Mouse (Mus musculus) lung, embryonic 16.5 days (tissue): ENCODE results near the gene Fam124a. TPM values are rescaled to one million over a fixed set of nuclear protein-coding genes. Genes with fewer than 3 reads are reported as not detected.

Experiments used
- ATAC-seq: fragments of 200-750 bp; cut with Nextera tagmentation; 2 replicates; pipeline ENCODE4 v1.8.0; 2017; ENCODE audit warnings: low read depth, mild to moderate bottlenecking, moderate library complexity
- H3K27ac ChIP-seq: fragments of 300-500 bp; sonication (generic); 2 replicates; pipeline ENCODE4 v1.5.1; 2014; ENCODE audit warnings: mild to moderate bottlenecking, control low read depth, low read length
- H3K27me3 ChIP-seq: fragments of 300-500 bp; sonication (generic); 2 replicates; pipeline ENCODE4 v1.6.1; 2014; ENCODE audit warnings: low read depth, low read length, mixed read lengths; ENCODE audit not compliant: control insufficient read depth, insufficient read depth
- H3K36me3 ChIP-seq: fragments of 300-500 bp; sonication (generic); 2 replicates; pipeline ENCODE4 v1.6.1; 2014; ENCODE audit warnings: low read length; ENCODE audit not compliant: control insufficient read depth, insufficient read depth
- H3K4me1 ChIP-seq: fragments of 300-500 bp; sonication (generic); replicated peaks from 2 replicates; pipeline ENCODE4 v1.6.1; 2014; ENCODE audit warnings: low read length, mixed read lengths; ENCODE audit not compliant: control insufficient read depth, insufficient read depth
- H3K4me2 ChIP-seq: fragments of 300-500 bp; sonication (generic); 2 replicates; pipeline ENCODE4 v1.6.1; 2014; ENCODE audit warnings: low read depth, low read length, control low read depth
- H3K4me3 ChIP-seq: fragments of 300-500 bp; sonication (generic); 2 replicates; pipeline ENCODE4 v1.5.1; 2014; ENCODE audit warnings: mild to moderate bottlenecking, low read length, control low read depth
- H3K9ac ChIP-seq: fragments of 300-500 bp; sonication (generic); 2 replicates; pipeline ENCODE4 v1.6.1; 2014; ENCODE audit warnings: low read length, control low read depth
- H3K9me3 ChIP-seq: fragments of 300-500 bp; sonication (generic); 2 replicates; pipeline ENCODE4 v1.6.1; 2016; ENCODE audit warnings: low read length; ENCODE audit not compliant: control insufficient read depth
- WGBS: fragments of 180-500 bp; shearing (Covaris S2); extraction: QIAGEN DNeasy Blood & Tissue Kit; methylation state at CpG from one replicate; pipeline ENCODE4 v1.1.7; 2014; 5-methylcytosine and 5-hydroxymethylcytosine counted together
- polyA plus RNA-seq: library from polyadenylated mRNA; unstranded; fragments of >200 nt; fragmentation: Nextera tagmentation; extraction: Ambion mirVana; gene quantifications from 2 replicates; pipeline ENCODE4 v1.2.1, GENCODE M21; 2015

Gene Fam124a
- polyA plus RNA-seq, result 5.9 and 7.3 TPM in 2 replicates

DNA sequence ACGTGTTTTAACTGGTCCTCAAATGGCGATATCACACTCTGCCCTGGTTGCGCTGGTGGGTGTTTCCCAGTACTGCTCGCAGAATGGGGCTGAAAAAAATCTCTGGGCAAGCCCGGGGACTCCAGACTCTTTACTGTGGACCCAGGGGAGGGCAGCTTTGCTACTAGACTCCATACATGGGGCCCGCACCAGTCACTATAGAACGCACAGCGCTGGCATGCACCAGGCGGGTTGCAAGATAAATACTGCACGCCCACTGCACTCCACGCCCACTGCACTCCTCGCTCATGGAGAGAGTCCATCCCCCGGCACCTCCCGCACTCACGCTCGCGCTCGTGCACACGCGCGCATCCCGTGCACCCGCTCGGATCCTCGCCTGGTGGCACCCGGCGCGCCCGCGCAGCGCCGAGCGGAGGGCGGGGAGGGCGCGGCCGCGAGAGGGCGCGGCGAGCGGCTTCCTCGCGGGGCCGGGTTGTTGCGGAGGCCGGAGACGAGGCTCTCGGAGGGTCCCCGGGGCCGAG lies at the start of gene Fam124a:
TSS of gene Fam124a (plus strand) at position 429 of the 521 bp plus-strand sequence.
- Histone ChIP-seq H3K9ac (peak within 1 kb of the TSS; percentile 75), H3K4me3 (peak within 1 kb of the TSS; percentile 70), H3K9me3 (no peaks in the 10 kb centered on the region), H3K27ac (no peak within 1 kb of the TSS), H3K27me3 (peaks cover 8% of the 10 kb centered on the region; the same call in 1 of the 2 replicates), H3K36me3 (no peaks in the 10 kb centered on the region), H3K4me2 (peak within 1 kb of the TSS; percentile 96), H3K4me1 (peaks cover 10% of the 10 kb centered on the region)
- ATAC-seq, result peak; percentile 91
- under 1% methylated on average over 40 of the region's 51 CpGs for WGBS

- no peaks in the 10 kb centered on the region for H3K27me3 ChIP-seq
- no peak overlapping the region for H3K9ac ChIP-seq
- no peak overlapping the region for H3K4me2 ChIP-seq
- H3K4me3 ChIP-seq, result no peak overlapping the region
- H3K36me3 ChIP-seq, result no peaks in the 10 kb centered on the region
- ATAC-seq, result no peak
- WGBS, result 78% methylated on average over 3 of the region's 3 CpGs
- no peak overlapping the region for H3K27ac ChIP-seq
- H3K4me1 ChIP-seq, result no peaks in the 10 kb centered on the region
- no peaks in the 10 kb centered on the region for H3K9me3 ChIP-seq
Observed at GRCm38 (mm10) chr14:62506261-62506660, 49.3 kb upstream of the Fam124a start.

GRCm38 (mm10) chr14:62509350-62509749 lies 46.2 kb upstream of the Fam124a start:
- WGBS, result 46% methylated on average over 3 of the region's 3 CpGs
- no peaks in the 10 kb centered on the region for H3K36me3 ChIP-seq
- no peak overlapping the region for H3K4me2 ChIP-seq
- no peaks in the 10 kb centered on the region for H3K9me3 ChIP-seq
- H3K4me3 ChIP-seq, result no peak overlapping the region
- no peak overlapping the region for H3K9ac ChIP-seq
- H3K27me3 ChIP-seq, result no peaks in the 10 kb centered on the region
- no peaks in the 10 kb centered on the region for H3K4me1 ChIP-seq
- H3K27ac ChIP-seq, result no peak overlapping the region
- no peak for ATAC-seq

GRCm38 (mm10) chr14:62512845-62513244 lies 42.7 kb upstream of the Fam124a start:
- H3K4me1 ChIP-seq, result no peaks in the 10 kb centered on the region
- 38% methylated on average over 1 of the region's 1 CpGs for WGBS
- H3K27me3 ChIP-seq, result no peaks in the 10 kb centered on the region
- no peak for ATAC-seq
- no peak overlapping the region for H3K9ac ChIP-seq
- H3K4me2 ChIP-seq, result no peak overlapping the region
- no peak overlapping the region for H3K4me3 ChIP-seq
- H3K27ac ChIP-seq, result no peak overlapping the region
- H3K9me3 ChIP-seq, result no peaks in the 10 kb centered on the region
- no peaks in the 10 kb centered on the region for H3K36me3 ChIP-seq

DNA sequence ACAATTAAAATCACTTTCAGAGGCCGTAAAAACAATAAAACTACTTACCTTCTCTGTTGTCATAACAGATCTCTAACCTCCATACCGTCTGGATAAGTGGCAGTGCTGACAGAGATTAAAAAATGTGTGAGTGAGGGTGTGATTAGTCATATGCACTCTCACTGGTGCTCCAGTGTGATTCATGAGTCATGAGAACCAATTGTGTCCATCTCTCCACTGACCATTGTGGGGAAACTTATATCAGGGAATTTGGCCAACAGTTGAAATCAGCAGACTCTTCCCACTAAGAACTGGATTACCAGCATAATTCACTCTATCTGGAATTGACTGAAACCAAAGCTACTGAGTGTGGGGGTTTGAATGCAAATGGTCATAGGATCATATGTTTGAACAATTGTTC lies 24.6 kb upstream of the Fam124a start:
- Histone ChIP-seq H3K9ac (no peak overlapping the region), H3K4me2 (no peak overlapping the region), H3K4me3 (no peak overlapping the region), H3K27ac (no peak overlapping the region), H3K27me3 (no peaks in the 10 kb centered on the region), H3K4me1 (no peaks in the 10 kb centered on the region), H3K36me3 (no peaks in the 10 kb centered on the region), H3K9me3 (no peaks in the 10 kb centered on the region)
- 45% methylated on average over 2 of the region's 2 CpGs for WGBS
- no peak for ATAC-seq

- Histone ChIP-seq H3K27ac (no peak overlapping the region), H3K9me3 (no peaks in the 10 kb centered on the region), H3K27me3 (no peaks in the 10 kb centered on the region), H3K4me3 (no peak overlapping the region), H3K4me2 (no peak overlapping the region), H3K36me3 (no peaks in the 10 kb centered on the region), H3K4me1 (no peaks in the 10 kb centered on the region), H3K9ac (no peak overlapping the region)
- ATAC-seq, result no peak
- WGBS, result 46% methylated on average over 5 of the region's 5 CpGs
Observed at GRCm38 (mm10) chr14:62536127-62536526, 19.4 kb upstream of the Fam124a start.

DNA sequence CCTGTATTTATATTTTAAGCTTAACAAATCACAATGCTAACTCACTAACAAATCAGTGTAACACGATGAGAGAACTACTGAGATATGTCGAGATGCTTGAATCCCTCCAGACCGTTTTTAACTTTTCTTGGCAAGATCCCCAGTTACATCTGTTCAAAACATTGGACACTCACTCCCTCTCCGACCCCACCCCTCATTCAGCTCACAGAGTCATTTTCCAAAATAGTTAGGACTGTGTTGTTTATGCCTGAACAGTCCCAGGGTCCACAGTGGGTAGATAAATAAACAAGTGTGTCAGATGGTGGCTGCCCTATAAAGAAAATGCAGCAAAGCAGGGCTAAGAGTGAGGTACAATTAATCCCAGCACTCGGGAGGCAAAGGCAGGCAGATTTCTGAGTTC lies 18.5 kb upstream of the Fam124a start:
- peak; percentile 68; the same call in 1 of the 2 replicates for ATAC-seq
- no peaks in the 10 kb centered on the region for H3K4me1 ChIP-seq
- WGBS, result 44% methylated on average over 5 of the region's 5 CpGs
- H3K4me2 ChIP-seq, result no peak overlapping the region
- H3K27ac ChIP-seq, result no peak overlapping the region
- no peak overlapping the region for H3K4me3 ChIP-seq
- H3K36me3 ChIP-seq, result no peaks in the 10 kb centered on the region
- no peaks in the 10 kb centered on the region for H3K27me3 ChIP-seq
- no peaks in the 10 kb centered on the region for H3K9me3 ChIP-seq
- H3K9ac ChIP-seq, result no peak overlapping the region

GRCm38 (mm10) chr14:62539834-62540233 lies 15.7 kb upstream of the Fam124a start:
- ATAC-seq, result no peak
- Histone ChIP-seq H3K4me1 (no peaks in the 10 kb centered on the region), H3K9ac (no peak overlapping the region), H3K36me3 (no peaks in the 10 kb centered on the region), H3K27me3 (no peaks in the 10 kb centered on the region), H3K27ac (no peak overlapping the region), H3K9me3 (no peaks in the 10 kb centered on the region), H3K4me3 (no peak overlapping the region), H3K4me2 (no peak overlapping the region)
- WGBS, result 72% methylated on average over 3 of the region's 3 CpGs

GRCm38 (mm10) chr14:62541751-62542150 lies 13.8 kb upstream of the Fam124a start:
- H3K4me1 ChIP-seq, result no peaks in the 10 kb centered on the region; the same call in 1 of the 2 replicates
- H3K27ac ChIP-seq, result no peak overlapping the region
- H3K9me3 ChIP-seq, result no peaks in the 10 kb centered on the region
- no peak overlapping the region for H3K9ac ChIP-seq
- 87% methylated on average over 1 of the region's 1 CpGs for WGBS
- no peak for ATAC-seq
- no peak overlapping the region for H3K4me3 ChIP-seq
- no peaks in the 10 kb centered on the region for H3K36me3 ChIP-seq
- H3K4me2 ChIP-seq, result no peak overlapping the region
- H3K27me3 ChIP-seq, result no peaks in the 10 kb centered on the region

DNA sequence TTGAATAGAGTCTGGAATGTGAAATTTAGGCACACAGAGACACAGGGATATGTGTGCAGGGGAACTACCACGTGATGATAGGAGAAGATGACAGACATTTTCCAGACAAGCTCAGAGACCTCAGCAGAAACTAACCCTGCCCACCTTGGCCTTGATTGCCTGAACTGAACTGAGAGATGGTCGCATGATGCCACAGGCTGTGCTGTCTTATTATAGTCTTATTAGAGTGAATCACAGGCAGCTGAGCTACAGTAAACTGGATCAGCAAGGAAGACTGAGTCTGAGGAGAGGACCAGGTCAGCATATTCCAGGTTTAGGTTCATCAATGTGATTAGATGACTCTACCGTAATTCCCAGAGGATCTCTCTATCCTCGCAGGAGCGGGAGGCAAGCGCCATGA lies 9.2 kb upstream of the Fam124a start:
- Histone ChIP-seq H3K9me3 (no peaks in the 10 kb centered on the region), H3K9ac (no peak overlapping the region), H3K4me3 (no peak overlapping the region), H3K4me2 (no peak overlapping the region), H3K27me3 (no peaks in the 10 kb centered on the region), H3K4me1 (no peaks in the 10 kb centered on the region; the same call in 1 of the 2 replicates), H3K36me3 (no peaks in the 10 kb centered on the region), H3K27ac (no peak overlapping the region)
- ATAC-seq, result no peak
- 74% methylated on average over 6 of the region's 6 CpGs for WGBS
